Mouse (Mus musculus) liver, adult 2 months (tissue): ENCODE results near the gene Il2rb.

Source experiments
- CTCF ChIP-seq: fragments of 200-500 bp; IDR thresholded peaks from 2 replicates; pipeline ENCODE4 v1.5.1; 2011; ENCODE audit warnings: low read depth, low read length, control low read depth
- POLR2A ChIP-seq: fragments of 200-500 bp; IDR thresholded peaks from 2 replicates; pipeline ENCODE4 v1.6.1; 2011; ENCODE audit warnings: low read length, control low read depth; ENCODE audit not compliant: insufficient read depth; ENCODE audit errors: extremely low read depth

DNA sequence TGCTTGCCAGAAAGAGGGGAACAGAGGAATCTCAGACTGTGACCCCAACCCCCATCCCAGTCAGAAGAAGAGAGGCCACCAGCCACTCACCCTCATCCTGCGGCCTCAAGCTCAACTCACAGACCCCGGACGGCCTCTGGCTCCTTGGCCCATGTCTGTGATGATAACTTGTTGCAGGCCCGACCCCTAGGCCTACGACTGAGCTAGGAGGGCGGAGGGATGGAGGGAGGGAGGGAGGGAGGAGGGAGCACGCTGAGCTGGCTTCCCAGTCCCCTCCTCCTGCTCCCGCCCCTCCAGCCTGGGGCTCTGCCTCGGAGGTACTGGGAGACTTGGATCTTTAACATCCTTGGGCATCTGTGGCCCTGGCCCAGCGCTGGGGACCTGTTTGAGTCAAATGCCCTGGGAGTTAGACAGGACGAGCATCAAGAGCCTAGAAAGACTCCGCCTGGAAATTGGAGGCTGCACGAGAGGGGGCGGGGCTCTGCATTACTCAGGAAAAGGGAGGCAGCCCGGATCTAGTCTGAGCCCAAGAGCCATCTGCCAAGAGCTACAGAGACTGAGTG lies 34.4 kb upstream of the Il2rb start:
- TF ChIP-seq CTCF: no peak
- no peak for TF ChIP-seq POLR2A
